Mouse (Mus musculus): ENCODE data around the gene Otol1. TPM values are rescaled to one million over a fixed set of nuclear protein-coding genes. Genes with fewer than 3 reads are reported as not detected.

Otol1 gene
- polyA plus RNA-seq, 1 experiment from 2014 or later = not detected

- TF ChIP-seq EP300 (IDR thresholded peaks at IDR 0.05; ENCODE audit: low read depth) (no peak), CTCF (IDR thresholded peaks at IDR 0.05; ENCODE audit: low read depth) (no peak)
- no peak overlapping the region for H3K4me2 ChIP-seq (ENCODE audit: low read depth, low read length)
- no peak overlapping the region for H3K4me3 ChIP-seq (ENCODE audit: low read depth, low read length)
- H3K9me3 ChIP-seq (ENCODE audit: low read length) = no peaks in the 10 kb centered on the region
- ATAC-seq = no peak
- DNase-seq = no peak
- H3K27me3 ChIP-seq (ENCODE audit: insufficient read depth, low read length) = no peaks in the 10 kb centered on the region
- H3K36me3 ChIP-seq (replicated peaks; ENCODE audit: insufficient read depth, low read length) = no peaks in the 10 kb centered on the region
- H3K27ac ChIP-seq (ENCODE audit: low read depth) = no peak overlapping the region
- no peak overlapping the region for H3K9ac ChIP-seq (replicated peaks)
- WGBS (ENCODE audit: insufficient replicate concordance) = 77% methylated on average over 17 of the region's 17 CpGs
- H3K4me1 ChIP-seq (ENCODE audit: insufficient read depth) = no peaks in the 10 kb centered on the region
These were observed 4.2 kb upstream of the Otol1 start for GRCm38 (mm10) chr3:70003126-70003764.

GRCm38 (mm10) chr3:70003955-70004354 is 3.5 kb upstream of the Otol1 start:
- no peak overlapping the region for H3K4me3 ChIP-seq (ENCODE audit: low read depth, low read length)
- no peaks in the 10 kb centered on the region for H3K27me3 ChIP-seq (ENCODE audit: insufficient read depth, low read length)
- no peak overlapping the region for H3K4me2 ChIP-seq (ENCODE audit: low read depth, low read length)
- TF ChIP-seq CTCF (IDR thresholded peaks at IDR 0.05; ENCODE audit: low read depth) (peak; percentile 39; the same call in 1 of the 2 replicates), EP300 (IDR thresholded peaks at IDR 0.05; ENCODE audit: low read depth) (no peak)
- no peaks in the 10 kb centered on the region for H3K9me3 ChIP-seq (ENCODE audit: low read length)
- H3K4me1 ChIP-seq (ENCODE audit: insufficient read depth) = no peaks in the 10 kb centered on the region
- no peak overlapping the region for H3K9ac ChIP-seq (replicated peaks)
- DNase-seq = no peak
- H3K36me3 ChIP-seq (replicated peaks; ENCODE audit: insufficient read depth, low read length) = no peaks in the 10 kb centered on the region
- 27% methylated on average over 7 of the region's 7 CpGs for WGBS (ENCODE audit: insufficient replicate concordance)
- no peak overlapping the region for H3K27ac ChIP-seq (ENCODE audit: low read depth)
- ATAC-seq = no peak

GRCm38 (mm10) chr3:70004379-70004778 is 3.0 kb upstream of the Otol1 start:
- Histone ChIP-seq H3K36me3 (replicated peaks; ENCODE audit: insufficient read depth, low read length) (no peaks in the 10 kb centered on the region), H3K9ac (replicated peaks) (no peak overlapping the region), H3K27me3 (ENCODE audit: insufficient read depth, low read length) (no peaks in the 10 kb centered on the region), H3K4me2 (ENCODE audit: low read depth, low read length) (no peak overlapping the region), H3K27ac (ENCODE audit: low read depth) (no peak overlapping the region), H3K4me3 (ENCODE audit: low read depth, low read length) (no peak overlapping the region), H3K9me3 (ENCODE audit: low read length) (no peaks in the 10 kb centered on the region), H3K4me1 (ENCODE audit: insufficient read depth) (no peaks in the 10 kb centered on the region)
- WGBS (ENCODE audit: insufficient replicate concordance) = 72% methylated on average over 8 of the region's 8 CpGs
- TF ChIP-seq CTCF (IDR thresholded peaks at IDR 0.05; ENCODE audit: low read depth) (no peak), EP300 (IDR thresholded peaks at IDR 0.05; ENCODE audit: low read depth) (no peak)
- no peak for DNase-seq
- ATAC-seq = no peak

GRCm38 (mm10) chr3:70012641-70013040 is 5.2 kb downstream of the Otol1 start:
- Histone ChIP-seq H3K9ac (replicated peaks) (no peak overlapping the region), H3K4me1 (ENCODE audit: insufficient read depth) (no peaks in the 10 kb centered on the region), H3K27ac (ENCODE audit: low read depth) (no peak overlapping the region), H3K9me3 (ENCODE audit: low read length) (no peaks in the 10 kb centered on the region), H3K36me3 (replicated peaks; ENCODE audit: insufficient read depth, low read length) (no peaks in the 10 kb centered on the region), H3K4me3 (ENCODE audit: low read depth, low read length) (no peak overlapping the region), H3K27me3 (ENCODE audit: insufficient read depth, low read length) (no peaks in the 10 kb centered on the region), H3K4me2 (ENCODE audit: low read depth, low read length) (no peak overlapping the region)
- ATAC-seq = no peak
- no peak for DNase-seq
- TF ChIP-seq CTCF (IDR thresholded peaks at IDR 0.05; ENCODE audit: low read depth) (no peak), EP300 (IDR thresholded peaks at IDR 0.05; ENCODE audit: low read depth) (no peak)
- WGBS (ENCODE audit: insufficient replicate concordance) = 68% methylated on average over 4 of the region's 4 CpGs

- H3K27ac ChIP-seq (ENCODE audit: low read depth) = no peak overlapping the region
- no peaks in the 10 kb centered on the region for H3K4me1 ChIP-seq (ENCODE audit: insufficient read depth)
- H3K27me3 ChIP-seq (ENCODE audit: insufficient read depth, low read length) = no peaks in the 10 kb centered on the region
- no peak overlapping the region for H3K4me3 ChIP-seq (ENCODE audit: low read depth, low read length)
- DNase-seq (no peak), ATAC-seq (no peak)
- H3K9me3 ChIP-seq (ENCODE audit: low read length) = no peaks in the 10 kb centered on the region
- no peaks in the 10 kb centered on the region for H3K36me3 ChIP-seq (replicated peaks; ENCODE audit: insufficient read depth, low read length)
- no peak overlapping the region for H3K4me2 ChIP-seq (ENCODE audit: low read depth, low read length)
- no peak overlapping the region for H3K9ac ChIP-seq (replicated peaks)
- TF ChIP-seq CTCF (IDR thresholded peaks at IDR 0.05; ENCODE audit: low read depth) (no peak), EP300 (IDR thresholded peaks at IDR 0.05; ENCODE audit: low read depth) (no peak)
- 54% methylated on average over 6 of the region's 6 CpGs for WGBS (ENCODE audit: insufficient replicate concordance)
These were observed 19.2 kb downstream of the Otol1 start for GRCm38 (mm10) chr3:70026605-70027004.

GRCm38 (mm10) chr3:70029260-70029659 is 21.8 kb downstream of the Otol1 start:
- 69% methylated on average over 3 of the region's 3 CpGs for WGBS (ENCODE audit: insufficient replicate concordance)
- H3K9ac ChIP-seq (replicated peaks) = no peak overlapping the region
- DNase-seq = no peak

More at GRCm38 (mm10) chr3:70029260-70029659, 21.8 kb downstream of the Otol1 start:
- no peaks in the 10 kb centered on the region for H3K36me3 ChIP-seq (replicated peaks; ENCODE audit: insufficient read depth, low read length)
- no peak for ATAC-seq
- H3K4me1 ChIP-seq (ENCODE audit: insufficient read depth) = no peaks in the 10 kb centered on the region
- H3K4me2 ChIP-seq (ENCODE audit: low read depth, low read length) = no peak overlapping the region
- no peaks in the 10 kb centered on the region for H3K9me3 ChIP-seq (ENCODE audit: low read length)
- TF ChIP-seq CTCF (IDR thresholded peaks at IDR 0.05; ENCODE audit: low read depth) = no peak
- TF ChIP-seq EP300 (IDR thresholded peaks at IDR 0.05; ENCODE audit: low read depth) = no peak
- no peak overlapping the region for H3K4me3 ChIP-seq (ENCODE audit: low read depth, low read length)
- no peaks in the 10 kb centered on the region for H3K27me3 ChIP-seq (ENCODE audit: insufficient read depth, low read length)
- H3K27ac ChIP-seq (ENCODE audit: low read depth) = no peak overlapping the region
